In the genomic region with DNA sequence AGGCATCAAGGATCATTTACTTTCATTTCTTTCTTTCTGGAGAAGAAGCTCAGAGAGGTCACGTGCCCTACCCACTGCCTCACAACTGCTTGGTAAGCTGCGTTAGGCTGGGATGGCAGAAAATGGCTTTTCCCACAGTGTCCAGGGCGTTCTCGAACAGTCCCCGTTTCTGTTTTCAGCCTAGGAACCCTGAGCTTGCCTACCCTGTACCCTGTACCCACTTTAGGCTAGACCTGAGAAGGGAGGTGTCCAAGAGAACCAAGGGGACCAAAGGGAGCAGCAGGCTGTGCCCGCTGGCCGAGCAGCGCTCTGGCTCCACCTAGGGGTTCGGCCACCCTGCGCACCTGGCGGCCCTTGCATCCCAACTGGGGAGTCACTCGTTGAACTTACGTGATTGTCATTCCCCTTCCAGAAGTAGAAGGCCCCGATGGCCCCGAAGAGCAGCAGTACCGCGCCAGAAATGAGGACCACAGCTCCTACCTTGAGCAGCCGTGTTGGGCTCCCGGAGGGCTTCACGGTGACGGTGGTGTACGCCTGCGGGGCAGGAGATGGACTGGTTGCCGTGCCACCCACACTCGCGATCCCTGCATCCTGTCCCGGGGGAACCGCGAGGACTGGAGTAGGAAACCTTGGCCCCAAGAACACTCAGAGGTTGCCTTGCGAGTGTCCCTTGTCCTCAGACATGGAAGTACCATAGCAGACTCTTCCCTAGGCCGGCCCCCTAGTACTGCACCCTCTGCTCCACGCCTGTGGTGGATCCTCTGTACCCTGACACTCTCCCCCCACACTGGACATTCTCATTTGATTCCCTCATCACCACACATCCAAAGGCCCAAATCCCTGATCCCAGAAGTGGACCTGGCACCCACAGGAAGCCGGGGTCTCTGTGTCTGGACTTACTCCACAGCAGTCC, we compare ENCODE assay signal across 8 mouse cellular contexts. TPM values are rescaled to one million over a fixed set of nuclear protein-coding genes. Genes with fewer than 3 reads are reported as not detected.
A peak's percentile ranks its signal among the peaks of the same experiment; 100 is the strongest.
DNase-seq lines count a peak whose midpoint lies in the region; ATAC-seq and TF ChIP-seq lines count a peak whose summit lies in the region.

No protein-coding gene starts in this region.

- H3K36me3 ChIP-seq in heart, embryonic 15.5 days: no peaks in the 10 kb centered on the region
- H3K36me3 ChIP-seq in lung, postnatal 0 days (ENCODE audit: insufficient read depth, low read length): no peaks in the 10 kb centered on the region

- TF ChIP-seq EP300 in lung, postnatal 0 days (IDR thresholded peaks at IDR 0.05): no peak

- TF ChIP-seq POLR2A in brain, embryonic 14.5 days (IDR thresholded peaks at IDR 0.05; ENCODE audit: borderline replicate concordance, extremely low read depth, insufficient read depth, insufficient read length, poor library complexity, severe bottlenecking): no peak
- TF ChIP-seq POLR2A in olfactory bulb, adult 2 months (IDR thresholded peaks at IDR 0.05; ENCODE audit: insufficient read depth, low read depth, low read length): no peak

- H3K27ac ChIP-seq in heart, embryonic 15.5 days: no peak overlapping the region
- H3K27ac ChIP-seq in lung, postnatal 0 days (ENCODE audit: low read length): no peak overlapping the region; the same call in 1 of the 2 replicates
- no peak overlapping the region for H3K27ac ChIP-seq in olfactory bulb, adult 2 months (ENCODE audit: insufficient read depth, low read depth, low read length)

- H3K4me3 ChIP-seq in heart, embryonic 15.5 days: peak overlapping the region; percentile 27
- H3K4me3 ChIP-seq in lung, postnatal 0 days (ENCODE audit: low read depth, low read length): peak overlapping the region; percentile 16; the same call in 1 of the 2 replicates
- H3K4me3 ChIP-seq in olfactory bulb, adult 2 months (ENCODE audit: insufficient read depth, low read depth, low read length): no peak overlapping the region

- 13% methylated on average over 33 of the region's 33 CpGs for WGBS in heart, embryonic 15.5 days
- WGBS in lung, postnatal 0 days: 13% methylated on average over 33 of the region's 33 CpGs
- 34% methylated on average over 33 of the region's 33 CpGs for WGBS in olfactory bulb, adult 2 months

- peak; percentile 61 for ATAC-seq in erythroid progenitor cell, adult 5-6 weeks (replicated peaks; ENCODE audit: low FRiP score, poor library complexity, severe bottlenecking)
- ATAC-seq in heart, embryonic 15.5 days (replicated peaks; ENCODE audit: insufficient number of reproducible peaks, insufficient read depth, low FRiP score, low read depth): peak; percentile 72
- ATAC-seq in lung, postnatal 0 days: peak; percentile 95

- no peak overlapping the region for H3K9ac ChIP-seq in heart, embryonic 15.5 days
- H3K9ac ChIP-seq in lung, postnatal 0 days (replicated peaks; ENCODE audit: low read depth): no peak overlapping the region

- peak overlapping the region; percentile 62 for H3K4me2 ChIP-seq in heart, embryonic 15.5 days
- peak overlapping the region; percentile 52 for H3K4me2 ChIP-seq in lung, postnatal 0 days (replicated peaks; ENCODE audit: low read depth, low read length)

- peak; percentile 68 for TF ChIP-seq CTCF in brain, embryonic 14.5 days (IDR thresholded peaks at IDR 0.05; ENCODE audit: borderline replicate concordance, extremely low read depth, insufficient read depth, insufficient read length)
- TF ChIP-seq CTCF in lung, postnatal 0 days (IDR thresholded peaks at IDR 0.05): peak; percentile 93
- TF ChIP-seq CTCF in olfactory bulb, adult 2 months (IDR thresholded peaks at IDR 0.05; ENCODE audit: insufficient read depth, low read depth, low read length): peak; percentile 46; the same call in 1 of the 2 replicates

- H3K4me1 ChIP-seq in heart, embryonic 15.5 days (replicated peaks): peaks cover 6% of the 10 kb centered on the region
- H3K4me1 ChIP-seq in lung, postnatal 0 days (ENCODE audit: insufficient read depth, low read depth, low read length): 0 out of 2 replicates have a peak, but pooled peaks cover 3% of the 10 kb centered on the region
- H3K4me1 ChIP-seq in olfactory bulb, adult 2 months (ENCODE audit: control insufficient read depth, insufficient read depth, low read length): peaks cover 9% of the 10 kb centered on the region

- no peaks in the 10 kb centered on the region for H3K9me3 ChIP-seq in heart, embryonic 15.5 days (replicated peaks)
- no peaks in the 10 kb centered on the region for H3K9me3 ChIP-seq in lung, postnatal 0 days (ENCODE audit: low read length)

- peak; percentile 44 for DNase-seq in ES-CJ7 (ENCODE audit: low read depth, low spot score)
- DNase-seq in brain, embryonic 14.5 days (ENCODE audit: low read depth): peak; percentile 60
- peak; percentile 81 for DNase-seq in kidney, postnatal 10 days
- DNase-seq in lung, postnatal 0 days (ENCODE audit: low spot score): peak; percentile 76
- peak; percentile 80 for DNase-seq in thymus, postnatal 14 days

- peaks cover 10% of the 10 kb centered on the region for H3K27me3 ChIP-seq in heart, embryonic 15.5 days
- H3K27me3 ChIP-seq in lung, postnatal 0 days (replicated peaks; ENCODE audit: insufficient read depth, low read length): no peaks in the 10 kb centered on the region

RNA-seq across cellular contexts. Expression of a gene that starts 0.7 kb away (rescaled TPM):
- polyA plus RNA-seq in brain, embryonic 14.5 days (2012; rRNA removed): 1.7 and 2.6 TPM in 2 replicates
- not detected in 2 replicates for total RNA-seq in erythroid progenitor cell, adult 5-6 weeks (2015; ENCODE audit: low replicate concordance)
- total RNA-seq in erythroid progenitor cell, adult 5-6 weeks (2017; ENCODE audit: low replicate concordance): not detected in 2 replicates
- polyA plus RNA-seq in heart, embryonic 15.5 days (2015; fragmentation: Nextera tagmentation; extraction: Ambion mirVana): 3.5 and 12.1 TPM in 2 replicates
- polyA plus RNA-seq in lung, postnatal 0 days (2015; fragmentation: Nextera tagmentation; extraction: Ambion mirVana): 0.23 and 0.26 TPM in 2 replicates
- not detected in 2 replicates for polyA plus RNA-seq in olfactory bulb, adult 2 months (2012; ENCODE audit: insufficient read depth, insufficient read length, low replicate concordance, missing spikeins)
